Mouse (Mus musculus) urinary bladder, postnatal 25 days (tissue): ENCODE measurements around the gene Erbb3.

Source experiments
- DNase-seq: peaks from one replicate; pipeline ENCODE4 v3.0.0; 2022; ENCODE audit warnings: low spot score

Erbb3 gene

DNA sequence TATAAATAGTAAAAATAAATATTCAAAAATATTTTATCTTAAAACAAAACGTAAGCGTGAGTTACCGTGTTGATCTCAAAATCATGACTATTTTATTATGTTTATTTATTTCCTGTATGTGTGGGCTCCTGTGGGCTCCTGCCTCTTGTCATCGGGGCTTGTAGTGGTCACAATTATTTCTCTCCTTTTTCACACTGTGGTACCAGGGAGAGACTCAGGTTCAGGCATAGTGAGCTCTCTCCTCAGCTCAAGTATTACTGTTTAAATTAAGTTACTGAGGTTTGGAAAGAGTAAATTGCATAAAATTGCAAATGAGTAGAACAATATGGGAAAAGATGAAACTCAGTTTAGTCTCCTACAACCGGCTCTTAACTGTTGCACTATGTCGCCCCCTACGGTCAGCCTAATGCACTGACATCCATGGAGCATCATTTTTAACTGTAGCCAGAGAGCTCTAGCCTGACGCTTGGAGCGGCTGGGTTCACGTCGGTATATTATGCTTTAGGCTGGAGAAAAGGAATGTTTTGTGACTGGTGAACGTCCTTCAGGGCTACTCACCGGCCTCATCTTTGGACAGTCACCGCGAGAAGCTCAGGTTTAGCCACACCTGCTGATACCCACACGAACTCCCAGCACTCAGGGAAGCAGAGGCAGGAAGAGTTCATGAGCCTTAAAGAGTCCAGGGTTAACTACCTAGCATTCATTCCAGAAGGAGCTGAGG is 23.1 kb upstream of the Erbb3 start:
- DNase-seq, result peak; percentile 81

DNA sequence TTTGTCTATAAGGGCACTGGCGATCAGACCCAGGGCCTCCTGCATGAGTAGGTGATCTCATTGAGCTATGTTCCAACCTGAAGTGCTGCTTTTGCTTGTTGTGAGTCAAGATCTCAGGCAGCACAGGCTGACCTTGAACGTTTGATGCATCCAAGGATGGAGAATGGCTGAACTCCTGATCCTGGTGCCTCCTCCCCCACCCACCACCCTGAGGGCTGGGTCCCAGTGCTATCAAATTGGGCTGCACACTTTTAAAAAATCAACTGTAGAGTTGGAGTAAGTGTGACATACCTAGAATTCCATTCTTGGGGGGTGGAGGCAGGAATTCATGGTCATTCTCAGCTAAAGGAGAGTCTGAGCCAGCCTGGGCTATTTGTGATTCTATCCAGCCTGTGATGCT is 17.0 kb upstream of the Erbb3 start:
- no peak for DNase-seq

DNA sequence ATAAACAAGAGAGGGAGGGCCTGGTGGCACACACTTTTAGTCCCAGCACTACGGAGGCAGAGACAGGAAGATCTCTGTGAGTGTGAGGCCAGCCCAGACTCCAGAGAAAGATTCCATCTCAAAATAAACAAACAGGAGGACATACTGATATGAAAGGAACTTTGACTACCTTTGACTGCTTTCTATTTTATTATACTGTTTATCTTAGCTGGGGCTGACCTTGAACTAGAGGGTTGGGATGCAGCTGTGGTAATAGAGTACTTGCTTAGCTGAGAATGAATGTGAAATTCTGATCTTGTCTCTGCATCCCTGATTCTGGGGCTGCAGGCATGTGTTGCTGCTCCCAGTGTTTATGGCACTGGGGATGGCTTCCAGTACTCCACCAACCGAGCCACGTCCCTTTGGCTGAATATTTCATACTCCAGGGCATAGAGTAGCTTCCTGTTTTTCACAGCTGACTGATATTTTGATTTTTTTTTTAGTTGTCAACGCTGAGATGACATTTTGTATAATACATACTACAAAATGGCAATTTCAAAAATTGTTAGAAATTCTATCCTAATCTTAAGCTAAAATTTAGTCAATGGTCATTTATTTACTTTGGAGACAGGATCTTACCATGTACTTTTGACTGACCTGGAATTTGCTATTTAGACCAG is 13.1 kb upstream of the Erbb3 start:
- DNase-seq, result no peak

DNA sequence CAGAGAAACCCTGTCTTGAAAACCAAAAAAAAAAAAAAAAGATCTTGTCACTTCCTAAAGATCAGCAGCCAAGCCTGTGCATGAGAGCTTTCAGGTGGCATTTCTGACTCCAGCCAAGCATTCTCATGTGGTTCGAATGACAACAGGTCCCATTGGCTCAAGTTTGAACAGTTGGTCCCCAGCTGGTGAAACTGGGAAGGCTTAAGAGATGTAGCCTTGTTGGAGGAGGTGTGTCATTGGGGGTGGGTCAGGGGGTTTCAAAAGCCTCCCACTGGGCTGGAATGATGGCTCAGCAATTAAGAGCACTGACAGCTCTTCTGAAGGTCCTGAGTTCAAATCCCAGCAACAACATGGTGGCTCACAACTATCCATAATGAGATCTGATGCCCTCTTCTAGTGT is 12.0 kb upstream of the Erbb3 start:
- no peak for DNase-seq

DNA sequence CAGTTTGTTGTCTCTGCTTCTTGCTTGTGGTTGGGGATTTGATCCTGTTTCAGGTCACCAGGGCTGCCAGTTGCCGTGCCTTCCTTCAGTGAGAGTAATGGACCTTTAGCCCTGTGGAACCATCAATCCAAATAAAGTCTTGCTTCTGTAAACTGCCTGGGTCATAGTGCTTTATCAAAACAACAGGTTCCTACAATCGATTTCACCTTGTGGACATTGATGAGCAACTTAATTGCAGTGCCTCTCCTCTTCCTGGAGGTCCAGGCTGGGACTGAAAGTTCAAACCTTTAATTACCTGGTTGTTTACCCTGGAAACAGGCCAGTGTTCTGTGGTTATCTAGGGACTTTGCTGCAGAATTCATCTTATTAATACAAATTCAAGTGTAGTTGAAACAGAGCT is 9.0 kb upstream of the Erbb3 start:
- no peak for DNase-seq

DNA sequence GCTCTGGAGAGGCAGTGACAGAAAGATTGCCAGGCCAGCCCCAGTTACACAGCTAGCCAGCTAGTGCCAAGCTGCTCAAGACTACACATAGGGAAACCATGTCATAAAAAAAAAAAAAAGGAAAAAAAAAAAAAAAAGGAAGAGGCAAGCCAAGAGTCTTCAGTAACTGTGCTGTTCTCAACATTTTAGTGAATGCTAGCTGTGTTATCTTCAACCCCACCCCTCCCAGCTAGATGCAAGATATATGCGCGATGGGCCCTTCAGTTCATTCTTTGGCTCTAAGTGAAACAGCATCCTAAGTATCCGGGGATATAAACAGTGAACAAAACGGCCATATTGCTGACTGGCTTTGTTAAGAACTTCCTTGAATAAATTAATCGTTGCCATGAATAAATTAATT is 3.3 kb upstream of the Erbb3 start:
- DNase-seq, result no peak

DNA sequence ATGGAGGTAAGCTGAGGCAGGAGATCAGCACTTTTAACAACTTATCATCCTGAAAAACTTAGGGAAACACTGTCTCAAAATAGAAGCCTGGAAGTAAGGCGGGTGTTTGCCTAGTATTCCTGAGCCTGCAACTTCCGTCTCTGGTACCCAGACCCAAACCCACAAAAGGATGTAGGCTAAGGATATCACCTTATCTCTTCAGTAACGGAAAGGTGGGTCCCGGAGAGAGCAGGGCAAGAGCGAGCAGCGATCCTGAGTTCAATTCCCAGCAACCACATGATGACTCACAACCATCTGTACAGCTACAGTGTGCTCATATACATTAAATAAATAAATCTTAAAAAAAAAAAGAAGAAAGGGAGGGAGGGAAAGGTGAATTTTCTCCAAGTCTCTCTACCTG is 2.0 kb upstream of the Erbb3 start:
- no peak for DNase-seq

DNA sequence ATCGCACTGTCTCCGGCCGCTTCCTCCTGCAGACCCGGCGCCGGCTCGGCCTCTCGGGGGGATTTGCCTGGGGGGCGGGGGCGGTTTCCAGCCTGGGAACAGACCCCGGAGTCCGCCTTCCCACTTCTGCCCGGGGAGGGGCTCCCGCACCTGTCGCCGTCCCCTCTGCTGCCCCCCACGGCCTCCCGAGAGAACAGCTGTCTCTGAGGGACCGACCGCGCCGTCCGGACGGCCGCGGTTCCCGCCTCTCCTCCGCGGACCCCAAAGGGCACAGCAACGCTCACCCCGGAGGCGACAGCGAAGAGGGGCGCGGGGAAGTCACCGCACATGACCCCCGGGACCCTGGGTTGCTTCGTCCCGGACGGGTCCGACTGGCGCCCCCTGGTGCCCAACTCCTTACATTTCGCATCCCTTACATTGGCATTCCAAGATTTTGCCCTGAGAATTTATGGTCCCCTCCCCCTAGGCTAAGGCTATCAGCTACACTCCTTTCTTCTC is 790 bp upstream of the Erbb3 start:
- peak; percentile 72 for DNase-seq

DNA sequence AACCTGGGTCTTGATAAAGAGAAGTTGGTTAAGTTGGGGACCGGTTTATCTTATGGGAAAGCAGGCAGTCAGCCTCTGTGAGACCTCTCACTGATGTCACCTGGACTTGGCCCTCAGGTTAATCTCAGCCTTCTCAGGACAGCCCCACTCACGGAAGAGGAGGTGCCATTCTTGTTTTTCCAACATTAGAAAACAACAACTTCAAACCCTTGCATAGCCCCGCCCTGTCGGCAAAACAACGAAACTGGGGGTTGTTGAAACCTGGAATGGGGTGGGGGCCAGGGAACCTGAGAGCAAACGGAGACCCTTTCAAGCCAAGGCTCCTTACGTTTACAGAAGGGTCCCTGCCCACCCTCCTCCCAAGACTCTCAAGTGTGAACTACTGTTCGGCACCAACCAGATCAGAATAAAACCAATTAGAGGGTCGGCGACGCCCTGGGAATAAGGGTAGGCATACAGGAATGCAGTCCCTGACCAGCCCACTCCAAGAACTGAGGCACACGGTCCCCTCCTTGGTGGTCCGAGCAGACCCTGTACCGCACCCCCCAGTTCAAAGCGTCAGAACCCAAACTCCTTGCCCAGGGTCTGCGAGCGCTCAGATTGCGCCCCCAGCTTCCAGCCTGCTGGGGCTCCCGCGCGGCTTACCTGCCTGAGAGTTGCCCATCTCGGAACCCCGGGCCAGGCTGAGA is 533 bp downstream of the Erbb3 start:
- DNase-seq, result no peak

DNA sequence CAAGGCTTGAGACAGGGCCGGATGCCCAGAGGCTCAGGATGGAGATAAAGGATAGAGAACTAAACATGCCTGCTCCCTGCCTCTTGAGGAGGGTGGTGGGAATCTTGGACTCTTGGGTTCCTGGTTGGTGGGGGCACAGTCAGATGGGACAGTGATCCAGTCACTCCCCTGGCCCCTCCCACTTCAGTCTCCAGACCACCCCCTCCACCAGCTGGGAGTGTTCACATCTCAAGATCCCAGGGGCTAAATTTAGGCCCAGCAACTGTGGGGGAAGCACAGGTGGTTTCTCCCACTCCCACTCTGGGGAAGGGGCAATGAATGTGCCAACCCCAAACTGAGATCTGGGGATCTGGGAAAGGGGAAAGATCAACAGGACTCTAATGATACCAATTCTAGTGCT is 1.3 kb downstream of the Erbb3 start:
- DNase-seq, result no peak

DNA sequence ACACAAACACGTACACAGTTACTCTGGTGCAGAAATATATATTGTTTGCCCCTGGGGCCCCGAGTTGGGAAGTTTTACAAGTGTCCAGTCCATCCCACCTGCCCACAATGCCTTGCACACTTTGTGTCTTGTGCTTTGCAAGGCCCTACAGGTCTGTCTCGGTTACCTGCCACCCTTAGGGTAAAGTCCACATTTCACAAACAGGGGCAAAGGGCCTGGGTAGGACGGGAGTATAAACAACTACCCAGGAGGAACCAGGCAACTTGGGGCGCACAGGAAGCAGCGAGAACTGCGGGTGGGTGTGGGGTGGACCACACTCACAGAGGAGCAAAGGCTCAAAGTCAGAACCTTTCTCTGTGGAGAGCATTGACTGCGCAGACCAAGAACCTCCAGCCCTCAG is 1.8 kb downstream of the Erbb3 start:
- no peak for DNase-seq

DNA sequence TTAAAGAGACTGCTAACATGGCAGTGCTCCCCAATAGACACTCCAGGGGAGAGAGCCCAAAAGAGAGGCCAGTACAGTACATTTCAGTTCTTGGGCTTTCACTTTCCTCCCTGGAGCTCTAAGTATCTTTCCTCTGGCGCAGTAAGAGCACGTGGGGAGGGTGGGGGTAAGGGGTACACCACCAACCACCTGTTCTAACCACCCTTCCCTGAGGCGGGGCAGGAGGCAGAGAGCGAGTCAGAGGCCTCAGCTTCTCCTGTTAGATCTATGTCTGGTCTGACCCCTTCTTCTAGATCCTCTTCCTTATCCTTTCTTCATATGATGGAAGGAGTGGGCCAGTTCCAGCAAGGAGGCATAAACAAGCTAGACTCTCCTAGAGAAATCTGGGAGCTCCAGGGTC is 2.3 kb downstream of the Erbb3 start:
- no peak for DNase-seq

DNA sequence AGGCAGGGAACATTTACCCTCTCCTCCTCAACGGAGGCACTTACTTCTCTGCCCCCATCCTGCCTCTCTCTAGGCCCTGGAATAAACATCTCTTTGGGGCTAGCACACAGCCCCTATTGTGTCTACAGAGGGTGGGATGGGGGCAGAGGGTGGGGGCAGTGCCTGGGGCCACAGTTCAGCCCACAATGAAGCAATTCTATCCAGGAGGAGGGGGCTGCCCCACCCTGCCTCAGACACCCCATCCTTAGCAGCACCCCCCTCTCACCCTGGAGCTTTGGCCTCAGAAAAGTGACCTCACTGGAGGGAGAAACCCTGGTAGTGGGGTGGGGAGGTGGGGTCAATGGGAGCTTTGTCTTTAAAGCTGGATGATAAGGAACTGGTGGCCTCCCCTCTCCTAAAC is 2.9 kb downstream of the Erbb3 start:
- no peak for DNase-seq

DNA sequence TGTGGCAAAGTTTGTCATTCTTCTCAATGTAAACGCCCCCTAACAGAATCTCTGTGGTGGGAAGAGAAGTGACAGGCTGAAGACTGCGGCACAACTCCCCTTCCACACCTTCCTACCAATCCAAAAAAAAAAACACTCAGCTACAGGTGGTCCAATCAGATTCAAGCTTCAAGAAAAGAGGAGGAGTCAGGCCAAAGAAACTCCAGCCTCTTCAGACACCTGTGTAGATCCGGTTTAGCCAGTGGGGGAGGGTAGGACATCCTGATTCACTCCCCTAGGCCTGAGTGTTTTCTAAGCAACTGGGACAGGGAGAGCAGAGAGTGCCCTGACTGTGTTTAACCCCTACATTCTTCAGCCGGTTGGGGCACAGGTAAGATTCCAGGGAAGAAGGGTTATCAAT is 5.1 kb downstream of the Erbb3 start:
- DNase-seq, result peak; percentile 56

DNA sequence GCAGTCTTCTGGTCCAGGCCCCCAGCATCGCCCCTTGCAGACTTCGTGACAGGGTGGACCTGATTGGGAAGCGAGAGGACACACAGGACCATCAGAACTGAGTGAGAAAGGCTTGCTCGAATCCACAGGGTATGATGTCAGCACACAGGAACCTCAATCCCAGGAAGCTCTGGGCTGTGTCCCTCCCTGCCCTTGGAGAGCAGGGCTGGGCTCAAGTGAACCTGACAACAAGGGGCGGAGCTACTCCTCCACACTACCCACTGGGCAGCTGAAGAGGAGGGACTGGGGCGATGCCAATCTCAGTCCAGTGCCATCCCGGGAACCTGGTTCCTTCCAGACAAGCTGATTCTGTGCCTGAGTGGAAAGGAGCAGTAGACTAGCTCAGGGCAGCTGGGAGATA is 5.8 kb downstream of the Erbb3 start:
- DNase-seq, result peak; percentile 39

DNA sequence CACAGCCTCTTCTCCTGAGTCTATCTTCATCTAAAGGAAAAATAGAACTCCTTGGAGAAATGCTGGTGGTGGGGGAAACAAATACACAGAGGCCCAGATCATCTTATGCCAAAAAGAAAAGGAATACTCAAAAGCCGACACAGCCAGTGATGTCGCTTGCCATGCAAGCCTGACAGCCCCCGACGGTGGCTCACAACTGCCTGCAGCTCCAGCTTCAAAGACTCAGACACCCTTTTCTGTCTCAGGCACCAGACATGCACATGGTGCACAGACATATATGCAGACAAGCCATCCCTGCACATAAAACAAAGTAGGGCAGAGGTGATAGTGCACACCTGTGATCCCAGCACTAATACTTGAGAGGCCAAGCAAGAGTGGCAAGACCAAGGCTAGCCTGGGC is 9.7 kb downstream of the Erbb3 start:
- no peak for DNase-seq

DNA sequence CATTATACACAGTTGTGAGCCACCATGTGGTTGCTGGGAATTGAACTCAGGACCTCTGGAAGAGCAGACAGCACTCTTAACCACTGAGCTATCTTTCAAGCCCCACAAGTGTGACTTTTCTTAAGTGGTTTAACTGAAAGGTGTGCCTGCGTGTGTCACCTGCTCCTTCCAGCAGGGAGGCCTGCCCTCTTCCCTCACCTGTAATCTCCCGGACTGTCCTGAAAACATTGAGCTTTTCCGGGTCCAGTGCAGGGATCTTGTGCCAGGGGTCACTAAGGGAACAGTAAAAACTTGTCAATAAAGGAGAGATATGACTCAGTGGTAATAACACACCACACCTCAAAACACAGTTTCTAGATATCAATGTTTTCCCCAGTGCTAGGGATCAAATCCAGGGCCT is 10.2 kb downstream of the Erbb3 start:
- no peak for DNase-seq

DNA sequence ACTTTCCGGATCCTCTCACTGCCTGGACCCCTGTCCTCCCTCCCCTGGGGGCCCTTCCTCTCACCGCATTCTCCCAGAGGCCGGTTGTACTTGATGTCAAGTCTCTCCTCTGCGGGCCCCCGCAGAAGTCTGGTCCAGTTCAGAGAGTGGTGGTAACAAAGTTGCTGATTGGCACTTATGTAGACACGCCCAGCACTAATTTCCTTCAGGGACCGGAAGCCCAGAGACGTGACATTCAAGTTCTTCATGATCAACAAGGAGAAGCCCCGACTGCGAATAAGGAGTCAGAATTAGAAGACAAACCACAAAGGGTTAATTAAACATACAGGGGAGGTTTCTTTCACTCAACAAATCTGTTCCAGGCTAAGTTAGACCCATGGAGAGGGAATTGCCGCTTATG is 11.1 kb downstream of the Erbb3 start:
- DNase-seq, result no peak

DNA sequence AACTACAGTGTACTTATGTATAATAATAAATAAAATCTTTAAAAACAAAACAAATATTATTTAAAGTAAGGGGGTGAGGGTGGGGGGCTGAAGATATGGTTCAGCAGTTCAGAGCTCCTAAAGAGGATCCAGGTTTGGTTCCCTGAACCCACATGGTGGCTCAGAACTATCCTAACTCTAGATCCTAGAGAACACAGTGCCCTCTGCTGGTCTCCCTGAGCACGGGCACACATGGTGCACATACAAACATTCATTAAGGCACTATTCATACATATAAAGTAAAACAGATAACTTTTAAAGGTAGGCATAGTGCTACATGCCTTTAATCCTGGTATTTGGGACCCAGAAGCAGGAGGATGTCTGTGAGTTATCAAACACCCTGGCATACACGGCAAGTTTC is 14.4 kb downstream of the Erbb3 start:
- DNase-seq, result no peak

DNA sequence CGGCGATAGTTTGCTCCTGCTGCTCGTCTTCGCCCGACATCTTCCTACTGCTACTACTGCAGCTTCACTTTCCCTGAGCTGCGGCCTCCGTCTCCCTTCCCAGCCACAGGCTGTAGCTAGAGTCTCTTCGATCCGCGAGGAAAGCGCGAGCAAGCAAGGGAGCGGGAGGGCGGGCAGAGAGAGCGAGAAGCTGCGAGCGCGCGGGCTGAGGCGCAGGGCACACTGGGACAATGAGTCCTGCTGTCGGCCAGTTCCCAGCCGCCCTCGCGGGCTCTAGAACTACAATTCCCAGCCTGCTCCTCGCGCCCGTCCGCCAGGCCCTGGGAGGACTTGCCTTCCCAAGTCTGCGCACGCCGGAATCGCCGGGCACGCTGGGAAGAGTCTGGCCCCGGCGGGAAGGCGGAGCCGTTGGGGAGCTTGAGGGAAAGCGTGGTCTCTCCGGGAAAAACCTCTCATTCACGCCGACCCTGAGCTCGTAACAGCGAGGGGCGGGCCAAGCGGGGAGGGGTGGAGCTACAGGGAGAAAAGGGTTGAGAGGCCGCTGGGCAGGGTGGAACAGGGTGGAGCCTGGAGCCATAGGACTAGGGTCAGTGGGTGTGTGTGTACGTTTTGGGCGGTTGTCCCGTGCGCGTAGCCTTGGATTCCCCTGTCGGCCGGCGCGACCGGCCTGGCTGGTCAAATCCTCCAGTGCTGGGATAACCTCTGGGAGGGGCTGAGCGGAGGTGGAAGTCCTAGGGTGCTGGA is 23.5 kb downstream of the Erbb3 start, which contains the start of gene Pa2g4:
TSS of gene Pa2g4 (minus strand) at position 200 of the 744 bp plus-strand sequence.
- DNase-seq, result peak; percentile 91

DNA sequence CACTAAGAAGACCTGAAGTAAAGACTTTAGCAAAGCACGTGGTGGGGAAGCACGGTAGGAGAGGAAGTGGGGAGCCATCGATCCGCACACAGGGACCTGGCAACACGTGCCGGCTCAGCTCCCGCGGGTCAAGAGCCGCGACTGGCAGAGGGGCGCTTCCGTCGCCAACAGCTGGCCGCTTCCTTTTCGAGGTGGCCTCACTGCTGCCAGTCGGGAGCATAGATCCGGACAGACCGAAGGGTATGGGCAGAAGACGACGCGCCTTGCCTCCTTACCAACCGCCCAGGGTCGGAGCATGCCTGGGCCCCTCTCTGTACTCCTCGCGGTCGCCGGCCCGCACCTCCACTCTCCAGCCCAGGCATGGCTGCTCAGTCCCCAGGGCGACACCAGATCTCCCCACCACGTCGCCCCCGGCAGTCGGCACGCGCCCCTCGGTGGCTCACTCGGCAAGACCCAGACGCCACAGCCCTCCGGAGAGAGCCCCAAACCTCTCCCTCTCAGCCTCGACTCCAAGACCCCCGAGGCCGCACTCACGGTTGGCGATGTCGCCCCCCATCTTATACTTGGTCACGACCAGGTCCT is 24.2 kb downstream of the Erbb3 start:
- DNase-seq, result no peak

DNA sequence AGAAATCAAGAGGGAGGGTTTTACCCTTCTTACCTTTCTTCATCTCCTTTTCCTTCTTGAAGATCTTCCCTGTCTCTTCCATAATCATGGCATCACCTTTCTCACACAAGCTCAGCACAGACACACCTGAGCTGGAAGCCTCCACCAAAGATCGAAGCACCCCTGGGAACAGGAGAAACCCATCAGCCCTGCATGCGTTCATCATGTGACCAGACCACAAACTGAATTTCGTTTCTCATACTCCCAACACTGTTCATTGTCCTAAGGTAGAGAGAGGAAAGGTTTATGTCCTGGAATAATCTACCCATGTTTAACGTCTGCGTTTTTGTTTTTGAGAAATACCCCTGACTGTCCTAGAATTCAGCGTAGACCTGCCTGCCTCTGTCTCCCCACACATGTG is 25.9 kb downstream of the Erbb3 start:
- DNase-seq, result no peak
